Mouse (Mus musculus) stomach, embryonic 16.5 days (tissue): ENCODE data around the gene Trim2. TPM values are rescaled to one million over a fixed set of nuclear protein-coding genes. Genes with fewer than 3 reads are reported as not detected.

Experiments
- ATAC-seq: fragments of 200-750 bp; cut with Nextera tagmentation; 2 replicates; pipeline ENCODE4 v1.8.0; 2017; ENCODE audit warnings: moderate number of reproducible peaks, moderate TSS enrichment; ENCODE audit not compliant: insufficient read depth, low FRiP score
- H3K27ac ChIP-seq: fragments of 300-500 bp; sonication (generic); 2 replicates; pipeline ENCODE4 v1.5.1; 2014; ENCODE audit warnings: low read length
- H3K27me3 ChIP-seq: fragments of 300-500 bp; sonication (generic); 2 replicates; pipeline ENCODE4 v1.6.1; 2014; ENCODE audit warnings: low read length, control low read depth, mixed read lengths; ENCODE audit not compliant: control insufficient read depth, insufficient read depth
- H3K36me3 ChIP-seq: fragments of 300-500 bp; sonication (generic); 2 replicates; pipeline ENCODE4 v1.6.1; 2014; ENCODE audit warnings: low read length; ENCODE audit not compliant: control insufficient read depth, insufficient read depth
- H3K4me1 ChIP-seq: fragments of 300-500 bp; sonication (generic); 2 replicates; pipeline ENCODE4 v1.6.1; 2014; ENCODE audit warnings: low read length, control low read depth, mixed read lengths; ENCODE audit not compliant: control insufficient read depth, insufficient read depth
- H3K4me2 ChIP-seq: fragments of 300-500 bp; sonication (generic); 2 replicates; pipeline ENCODE4 v1.6.1; 2014; ENCODE audit warnings: low read depth, low read length, mixed read lengths
- H3K4me3 ChIP-seq: fragments of 300-500 bp; sonication (generic); replicated peaks from 2 replicates; pipeline ENCODE4 v1.5.1; 2014; ENCODE audit warnings: mild to moderate bottlenecking, low read length
- H3K9ac ChIP-seq: fragments of 300-500 bp; sonication (generic); 2 replicates; pipeline ENCODE4 v1.6.1; 2014; ENCODE audit warnings: low read length
- H3K9me3 ChIP-seq: fragments of 300-500 bp; sonication (generic); replicated peaks from 2 replicates; pipeline ENCODE4 v1.6.1; 2016; ENCODE audit warnings: low read length, control low read depth; ENCODE audit not compliant: control insufficient read depth
- WGBS: fragments of 180-500 bp; shearing (Covaris S2); extraction: QIAGEN DNeasy Blood & Tissue Kit; methylation state at CpG from one replicate; pipeline ENCODE4 v1.1.7; 2014; 5-methylcytosine and 5-hydroxymethylcytosine counted together
- polyA plus RNA-seq: library from polyadenylated mRNA; unstranded; fragments of >200 nt; fragmentation: Nextera tagmentation; extraction: Ambion mirVana; gene quantifications from 2 replicates; pipeline ENCODE4 v1.2.1, GENCODE M21; 2015

The Trim2 gene
- polyA plus RNA-seq, 1 experiment from 2014 or later: 33.4 TPM

DNA sequence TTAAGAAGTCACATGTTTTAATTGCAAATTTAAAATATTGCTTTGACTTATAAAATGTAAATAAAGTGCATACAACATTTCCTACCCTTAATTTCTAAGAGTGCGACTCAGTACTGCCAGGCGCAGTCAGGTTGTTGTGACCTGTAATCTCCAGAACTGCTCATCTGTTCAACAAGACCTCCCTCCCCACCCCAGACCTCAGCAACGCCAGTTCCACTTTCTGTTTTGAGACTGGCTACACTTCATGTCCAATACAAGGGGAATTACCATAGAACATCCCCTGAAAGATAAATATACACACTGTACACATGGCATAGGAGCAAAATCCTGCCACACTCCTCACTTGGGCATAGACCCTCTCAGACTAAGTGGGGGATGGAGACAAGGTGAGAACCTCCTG lies 180.0 kb downstream of the Trim2 start:
- Histone ChIP-seq H3K9me3 (no peaks in the 10 kb centered on the region), H3K4me2 (no peak overlapping the region), H3K36me3 (no peaks in the 10 kb centered on the region), H3K9ac (no peak overlapping the region), H3K27ac (no peak overlapping the region), H3K4me1 (peaks cover 5% of the 10 kb centered on the region; the same call in 1 of the 2 replicates), H3K27me3 (no peaks in the 10 kb centered on the region), H3K4me3 (no peak overlapping the region)
- ATAC-seq: no peak
- 79% methylated on average over 3 of the region's 3 CpGs for WGBS

GRCm38 (mm10) chr3:84125704-84126289 lies 180.9 kb downstream of the Trim2 start:
- Histone ChIP-seq H3K27me3 (no peaks in the 10 kb centered on the region), H3K36me3 (no peaks in the 10 kb centered on the region), H3K4me3 (no peak overlapping the region), H3K9me3 (no peaks in the 10 kb centered on the region), H3K27ac (no peak overlapping the region), H3K4me1 (peaks cover 5% of the 10 kb centered on the region; the same call in 1 of the 2 replicates), H3K4me2 (no peak overlapping the region), H3K9ac (no peak overlapping the region)
- ATAC-seq: no peak
- WGBS: 59% methylated on average over 6 of the region's 6 CpGs

- no peaks in the 10 kb centered on the region for H3K36me3 ChIP-seq
- H3K9me3 ChIP-seq: no peaks in the 10 kb centered on the region
- no peak overlapping the region for H3K4me3 ChIP-seq
- 58% methylated on average over 3 of the region's 3 CpGs for WGBS
- H3K27ac ChIP-seq: no peak overlapping the region
- no peak overlapping the region for H3K9ac ChIP-seq
- H3K4me2 ChIP-seq: no peak overlapping the region
- H3K27me3 ChIP-seq: no peaks in the 10 kb centered on the region
- H3K4me1 ChIP-seq: peaks cover 5% of the 10 kb centered on the region; the same call in 1 of the 2 replicates
- no peak for ATAC-seq
Observed at GRCm38 (mm10) chr3:84123461-84123860, 183.2 kb downstream of the Trim2 start.

GRCm38 (mm10) chr3:84118718-84119117 lies 188.0 kb downstream of the Trim2 start:
- H3K27ac ChIP-seq: no peak overlapping the region
- no peak overlapping the region for H3K4me2 ChIP-seq
- no peak overlapping the region for H3K9ac ChIP-seq
- H3K36me3 ChIP-seq: no peaks in the 10 kb centered on the region
- H3K9me3 ChIP-seq: no peaks in the 10 kb centered on the region
- H3K27me3 ChIP-seq: no peaks in the 10 kb centered on the region
- no peak overlapping the region for H3K4me3 ChIP-seq
- ATAC-seq: no peak
- H3K4me1 ChIP-seq: no peaks in the 10 kb centered on the region
- WGBS: 71% methylated on average over 7 of the region's 7 CpGs

DNA sequence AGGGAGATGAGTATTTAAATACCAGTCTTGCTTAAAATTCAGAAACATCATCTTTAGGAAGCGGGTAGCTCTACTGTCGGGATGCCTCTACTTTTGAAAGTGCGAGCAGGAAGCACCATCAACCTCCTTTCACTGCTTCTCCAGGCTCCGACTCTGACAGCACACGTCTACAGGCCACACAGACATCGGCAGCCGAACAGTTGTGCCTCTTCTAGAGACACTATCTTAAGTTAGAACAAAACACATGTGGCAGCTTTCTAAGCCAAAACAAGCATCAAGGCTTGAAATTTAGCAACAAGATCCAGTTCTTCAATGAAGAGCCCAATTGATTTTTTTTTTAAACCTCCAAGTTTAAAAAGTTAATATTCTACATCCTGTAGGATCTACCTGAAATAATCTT lies 188.5 kb downstream of the Trim2 start:
- no peaks in the 10 kb centered on the region for H3K27me3 ChIP-seq
- H3K4me2 ChIP-seq: no peak overlapping the region
- no peaks in the 10 kb centered on the region for H3K4me1 ChIP-seq
- no peak overlapping the region for H3K9ac ChIP-seq
- 78% methylated on average over 7 of the region's 7 CpGs for WGBS
- no peak overlapping the region for H3K27ac ChIP-seq
- no peaks in the 10 kb centered on the region for H3K9me3 ChIP-seq
- H3K36me3 ChIP-seq: no peaks in the 10 kb centered on the region
- no peak for ATAC-seq
- no peak overlapping the region for H3K4me3 ChIP-seq

Other genes starting within 250 kb of the Trim2 start
- gene Mnd1, start 151.1 kb downstream of the Trim2 start, polyA plus RNA-seq: 9.7 and 12.6 TPM in 2 replicates
- 0.60 and 0.70 TPM in 2 replicates for gene Gm6525, start 132.8 kb downstream of the Trim2 start, polyA plus RNA-seq
- gene Fhdc1, start 173.6 kb upstream of the Trim2 start, polyA plus RNA-seq: 20.0 and 21.2 TPM in 2 replicates